Mouse (Mus musculus): Measurements from ENCODE around the gene Siglece. TPM values are rescaled to one million over a fixed set of nuclear protein-coding genes. Genes with fewer than 3 reads are reported as not detected.
A peak's percentile ranks its signal among the peaks of the same experiment; 100 is the strongest.

Siglece gene
- polyA plus RNA-seq, 1 experiment from 2014 or later = 0.52 TPM

- DNase-seq (ENCODE audit: low spot score) = no peak
- Histone ChIP-seq H3K4me3 (no peak overlapping the region), H3K36me3 (no peaks in the 10 kb centered on the region), H3K4me1 (replicated peaks) (no peaks in the 10 kb centered on the region), H3K9me3 (no peaks in the 10 kb centered on the region), H3K27me3 (ENCODE audit: insufficient read depth, poor library complexity, severe bottlenecking) (no peaks in the 10 kb centered on the region), H3K27ac (no peak overlapping the region)
- 85% methylated on average over 1 of the region's 1 CpGs for WGBS
Measured at GRCm38 (mm10) chr7:43662804-43663203, 2.8 kb upstream of the Siglece start.

GRCm38 (mm10) chr7:43656232-43656631 is 3.7 kb downstream of the Siglece start:
- Histone ChIP-seq H3K9me3 (0 out of 2 replicates have a peak, but pooled peaks cover 7% of the 10 kb centered on the region), H3K27me3 (ENCODE audit: insufficient read depth, poor library complexity, severe bottlenecking) (no peaks in the 10 kb centered on the region), H3K4me3 (no peak overlapping the region), H3K4me1 (replicated peaks) (no peaks in the 10 kb centered on the region), H3K36me3 (no peaks in the 10 kb centered on the region), H3K27ac (no peak overlapping the region)
- DNase-seq (ENCODE audit: low spot score) = no peak
- WGBS = 75% methylated on average over 6 of the region's 6 CpGs

- H3K9me3 ChIP-seq = 0 out of 2 replicates have a peak, but pooled peaks cover 8% of the 10 kb centered on the region
- no peak overlapping the region for H3K4me3 ChIP-seq
- no peak for DNase-seq (ENCODE audit: low spot score)
- H3K36me3 ChIP-seq = no peaks in the 10 kb centered on the region
- H3K27ac ChIP-seq = no peak overlapping the region
- no peaks in the 10 kb centered on the region for H3K4me1 ChIP-seq (replicated peaks)
- no peaks in the 10 kb centered on the region for H3K27me3 ChIP-seq (ENCODE audit: insufficient read depth, poor library complexity, severe bottlenecking)
- WGBS = 83% methylated on average over 3 of the region's 3 CpGs
Measured at GRCm38 (mm10) chr7:43654519-43654918, 5.4 kb downstream of the Siglece start.

- Histone ChIP-seq H3K4me3 (no peak overlapping the region), H3K36me3 (no peaks in the 10 kb centered on the region), H3K27me3 (ENCODE audit: insufficient read depth, poor library complexity, severe bottlenecking) (no peaks in the 10 kb centered on the region), H3K9me3 (0 out of 2 replicates have a peak, but pooled peaks cover 8% of the 10 kb centered on the region), H3K4me1 (replicated peaks) (no peaks in the 10 kb centered on the region), H3K27ac (no peak overlapping the region)
- DNase-seq (ENCODE audit: low spot score) = no peak
- WGBS = 88% methylated on average over 6 of the region's 6 CpGs
Measured at GRCm38 (mm10) chr7:43652683-43653082, 7.3 kb downstream of the Siglece start.

GRCm38 (mm10) chr7:43643046-43643652 is 16.8 kb downstream of the Siglece start:
- no peak for DNase-seq (ENCODE audit: low spot score)
- WGBS = 85% methylated on average over 17 of the region's 17 CpGs
- Histone ChIP-seq H3K27ac (no peak overlapping the region), H3K36me3 (no peaks in the 10 kb centered on the region), H3K27me3 (ENCODE audit: insufficient read depth, poor library complexity, severe bottlenecking) (no peaks in the 10 kb centered on the region), H3K4me1 (replicated peaks) (no peaks in the 10 kb centered on the region), H3K9me3 (no peaks in the 10 kb centered on the region), H3K4me3 (no peak overlapping the region)

GRCm38 (mm10) chr7:43642587-43642986 is 17.4 kb downstream of the Siglece start:
- H3K9me3 ChIP-seq = no peaks in the 10 kb centered on the region

GRCm38 (mm10) chr7:43637118-43637517 is 22.8 kb downstream of the Siglece start:
- Histone ChIP-seq H3K27me3 (ENCODE audit: insufficient read depth, poor library complexity, severe bottlenecking) (no peaks in the 10 kb centered on the region), H3K9me3 (no peaks in the 10 kb centered on the region), H3K4me1 (replicated peaks) (no peaks in the 10 kb centered on the region; the same call in 1 of the 2 replicates), H3K4me3 (no peak overlapping the region), H3K36me3 (no peaks in the 10 kb centered on the region), H3K27ac (no peak overlapping the region)
- DNase-seq (ENCODE audit: low spot score) = no peak
- WGBS = 58% methylated on average over 1 of the region's 1 CpGs

More at GRCm38 (mm10) chr7:43642587-43642986, 17.4 kb downstream of the Siglece start:
- H3K27me3 ChIP-seq (ENCODE audit: insufficient read depth, poor library complexity, severe bottlenecking) = no peaks in the 10 kb centered on the region
- H3K36me3 ChIP-seq = no peaks in the 10 kb centered on the region
- H3K27ac ChIP-seq = no peak overlapping the region
- DNase-seq (ENCODE audit: low spot score) = no peak
- no peaks in the 10 kb centered on the region for H3K4me1 ChIP-seq (replicated peaks)
- WGBS = 84% methylated on average over 5 of the region's 5 CpGs
- no peak overlapping the region for H3K4me3 ChIP-seq

- Histone ChIP-seq H3K4me1 (replicated peaks) (no peaks in the 10 kb centered on the region; the same call in 1 of the 2 replicates), H3K4me3 (no peak overlapping the region), H3K27me3 (ENCODE audit: insufficient read depth, poor library complexity, severe bottlenecking) (no peaks in the 10 kb centered on the region), H3K9me3 (no peaks in the 10 kb centered on the region), H3K27ac (no peak overlapping the region), H3K36me3 (no peaks in the 10 kb centered on the region)
- WGBS = 73% methylated on average over 2 of the region's 2 CpGs
- DNase-seq (ENCODE audit: low spot score) = no peak
Measured at GRCm38 (mm10) chr7:43636194-43636593, 23.8 kb downstream of the Siglece start.

- Histone ChIP-seq H3K4me1 (replicated peaks) (no peaks in the 10 kb centered on the region; the same call in 1 of the 2 replicates), H3K27me3 (ENCODE audit: insufficient read depth, poor library complexity, severe bottlenecking) (no peaks in the 10 kb centered on the region), H3K36me3 (no peaks in the 10 kb centered on the region), H3K9me3 (no peaks in the 10 kb centered on the region), H3K4me3 (no peak within 1 kb of the TSS), H3K27ac (no peak within 1 kb of the TSS)
- WGBS = 77% methylated on average over 6 of the region's 6 CpGs
- no peak for DNase-seq (ENCODE audit: low spot score)
Measured at GRCm38 (mm10) chr7:43634500-43634899, 25.5 kb downstream of the Siglece start, which contains the start of gene Ceacam18. Ceacam18 (plus strand) TSS chr7:43634707.

- no peak for DNase-seq (ENCODE audit: low spot score)
- H3K27ac ChIP-seq = no peak overlapping the region
- 87% methylated on average over 4 of the region's 4 CpGs for WGBS
- no peaks in the 10 kb centered on the region for H3K9me3 ChIP-seq
- H3K4me3 ChIP-seq = no peak overlapping the region
- H3K27me3 ChIP-seq (ENCODE audit: insufficient read depth, poor library complexity, severe bottlenecking) = no peaks in the 10 kb centered on the region
- no peaks in the 10 kb centered on the region; the same call in 1 of the 2 replicates for H3K4me1 ChIP-seq (replicated peaks)
- no peaks in the 10 kb centered on the region for H3K36me3 ChIP-seq
Measured at GRCm38 (mm10) chr7:43633940-43634339, 26.0 kb downstream of the Siglece start.

GRCm38 (mm10) chr7:43625794-43626422 is 34.1 kb downstream of the Siglece start:
- Histone ChIP-seq H3K36me3 (no peaks in the 10 kb centered on the region), H3K9me3 (no peaks in the 10 kb centered on the region), H3K27me3 (ENCODE audit: insufficient read depth, poor library complexity, severe bottlenecking) (no peaks in the 10 kb centered on the region), H3K27ac (no peak overlapping the region), H3K4me3 (no peak overlapping the region), H3K4me1 (replicated peaks) (peaks cover 8% of the 10 kb centered on the region)
- WGBS = 88% methylated on average over 8 of the region's 8 CpGs
- no peak for DNase-seq (ENCODE audit: low spot score)

- no peaks in the 10 kb centered on the region for H3K9me3 ChIP-seq
- no peaks in the 10 kb centered on the region for H3K36me3 ChIP-seq
- 57% methylated on average over 3 of the region's 3 CpGs for WGBS
- no peak for DNase-seq (ENCODE audit: low spot score)
- no peak overlapping the region for H3K4me3 ChIP-seq
- peaks cover 8% of the 10 kb centered on the region for H3K4me1 ChIP-seq (replicated peaks)
- H3K27me3 ChIP-seq (ENCODE audit: insufficient read depth, poor library complexity, severe bottlenecking) = no peaks in the 10 kb centered on the region
- H3K27ac ChIP-seq = no peak overlapping the region
Measured at GRCm38 (mm10) chr7:43625065-43625464, 34.9 kb downstream of the Siglece start.

- peaks cover 8% of the 10 kb centered on the region for H3K4me1 ChIP-seq (replicated peaks)
- no peaks in the 10 kb centered on the region for H3K9me3 ChIP-seq
- no peaks in the 10 kb centered on the region for H3K27me3 ChIP-seq (ENCODE audit: insufficient read depth, poor library complexity, severe bottlenecking)
- WGBS = 18% methylated on average over 10 of the region's 10 CpGs
- H3K36me3 ChIP-seq = no peaks in the 10 kb centered on the region
- no peak overlapping the region for H3K27ac ChIP-seq
- DNase-seq (ENCODE audit: low spot score) = peak; percentile 19
- H3K4me3 ChIP-seq = no peak overlapping the region
Measured at GRCm38 (mm10) chr7:43623819-43624218, 36.1 kb downstream of the Siglece start.

Measured in hindbrain, embryonic 10.5 days (tissue).